Mouse (Mus musculus) erythroblast, adult 5-6 weeks (primary cell): ENCODE measurements at regions not wholly inside any gene's neighbourhood (a gene's known extent, or its start where the extent isn't known, plus 50 kb on each side); places are given as distances from the start of the nearest gene placed in this dataset.

ENCODE experiments used
- ATAC-seq: replicated peaks from 2 replicates; pipeline ENCODE4 v1.8.0; 2016; ENCODE audit warnings: moderate number of reproducible peaks, mild to moderate bottlenecking, moderate TSS enrichment, inconsistent platforms; ENCODE audit not compliant: poor library complexity, low FRiP score, severe bottlenecking

GRCm38 (mm10) chr9:90369568-90369967 is 99.0 kb upstream of the Tbc1d2b start:
- ATAC-seq: no peak

- ATAC-seq: peak; percentile 39; the same call in 1 of the 2 replicates
These were observed 97.1 kb upstream of the Tbc1d2b start for GRCm38 (mm10) chr9:90367745-90368144.

- peak; percentile 100 for ATAC-seq
These were observed 55.9 kb upstream of the Tbc1d2b start for GRCm38 (mm10) chr9:90326531-90326930.
